Mouse (Mus musculus) thymus, postnatal 0 days (tissue): ENCODE results near the gene Tarbp1. TPM values are rescaled to one million over a fixed set of nuclear protein-coding genes. Genes with fewer than 3 reads are reported as not detected.

Experiments used
- DNase-seq: peaks from one replicate; pipeline ENCODE4 v3.0.0-alpha.2; 2015; ENCODE audit warnings: low spot score
- polyA plus RNA-seq: library from polyadenylated mRNA; unstranded; fragments of >200 nt; fragmentation: Nextera tagmentation; extraction: Ambion mirVana; gene quantifications from 2 replicates; pipeline ENCODE4 v1.2.1, GENCODE M21; 2015

The Tarbp1 gene
- polyA plus RNA-seq, 1 experiment from 2014 or later, result 3.0 TPM

DNA sequence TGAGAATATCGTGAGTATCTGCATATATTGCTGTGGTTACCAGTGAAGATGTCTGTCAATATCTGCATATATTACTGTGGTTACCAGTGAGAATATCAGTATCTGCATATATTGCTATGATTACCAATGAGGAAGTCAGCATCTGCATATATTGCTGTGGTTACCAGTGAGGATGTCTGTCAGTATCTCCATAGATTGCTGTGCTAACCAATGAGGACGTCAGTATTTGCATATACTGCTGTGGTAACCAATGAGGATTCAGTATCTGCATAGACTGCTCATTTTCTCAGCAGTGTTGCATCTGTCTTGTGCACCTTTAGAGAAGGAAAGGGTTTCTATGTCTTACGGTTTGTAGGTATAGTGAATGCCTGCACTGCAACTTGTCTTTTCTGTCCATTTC lies 54.0 kb downstream of the Tarbp1 start:
- peak; percentile 38 for DNase-seq

DNA sequence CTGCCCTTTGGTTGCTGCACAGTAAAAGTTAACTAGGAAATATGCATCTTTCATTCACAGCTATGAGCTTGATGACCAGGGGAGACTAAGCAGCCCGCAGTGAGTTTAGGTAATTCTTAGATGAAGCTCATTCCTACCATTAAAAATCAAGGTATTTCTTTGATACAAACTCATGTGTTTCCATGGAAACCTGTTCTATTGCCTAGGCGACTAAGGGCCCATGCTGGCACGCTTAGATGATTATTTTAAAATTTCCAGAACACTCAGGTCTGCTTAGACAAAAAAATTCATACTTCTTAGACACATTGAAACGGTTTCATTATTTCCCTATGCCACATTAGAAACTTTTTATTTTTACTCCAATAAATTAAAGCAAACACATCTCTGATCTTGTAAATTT lies 69.8 kb downstream of the Tarbp1 start:
- no peak for DNase-seq

DNA sequence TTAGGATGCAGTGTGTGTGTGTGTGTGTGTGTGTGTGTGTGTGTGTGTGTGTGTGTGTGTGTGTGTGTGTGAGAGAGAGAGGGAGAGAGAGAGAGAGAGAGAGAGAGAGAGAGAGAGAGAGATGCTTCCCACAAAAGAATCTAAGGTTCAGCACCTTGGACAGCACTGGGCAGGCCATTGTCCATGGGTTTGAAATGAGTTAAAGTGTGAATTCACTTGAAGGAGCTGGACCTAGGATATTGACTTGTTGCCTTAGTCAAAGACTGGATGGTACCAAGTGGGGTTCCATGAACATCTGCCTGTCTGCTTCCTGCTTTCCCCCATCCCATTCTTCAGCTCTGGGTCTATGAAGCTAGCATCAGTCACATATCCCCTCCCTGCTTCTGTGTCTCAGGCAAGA lies 70.3 kb downstream of the Tarbp1 start:
- peak; percentile 19 for DNase-seq

DNA sequence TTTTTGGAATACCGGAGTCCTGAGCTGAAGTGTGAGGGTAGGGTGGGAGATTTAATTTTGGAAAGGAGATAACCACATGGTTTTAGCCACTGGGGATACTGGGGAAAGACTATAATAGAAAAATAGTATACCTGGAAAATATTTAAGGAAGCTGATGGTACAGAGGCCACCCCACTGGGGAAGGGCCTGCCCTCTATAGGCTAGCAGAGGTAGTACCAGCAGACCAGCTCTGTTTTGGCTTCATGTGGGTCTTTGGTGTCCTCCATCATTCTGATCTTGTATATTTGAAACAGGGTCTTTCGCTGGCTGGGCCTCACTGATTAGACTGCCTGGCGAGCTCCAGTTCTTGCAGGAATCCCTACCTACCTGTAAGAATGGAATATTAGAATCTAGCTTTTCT lies 76.5 kb downstream of the Tarbp1 start:
- no peak for DNase-seq

DNA sequence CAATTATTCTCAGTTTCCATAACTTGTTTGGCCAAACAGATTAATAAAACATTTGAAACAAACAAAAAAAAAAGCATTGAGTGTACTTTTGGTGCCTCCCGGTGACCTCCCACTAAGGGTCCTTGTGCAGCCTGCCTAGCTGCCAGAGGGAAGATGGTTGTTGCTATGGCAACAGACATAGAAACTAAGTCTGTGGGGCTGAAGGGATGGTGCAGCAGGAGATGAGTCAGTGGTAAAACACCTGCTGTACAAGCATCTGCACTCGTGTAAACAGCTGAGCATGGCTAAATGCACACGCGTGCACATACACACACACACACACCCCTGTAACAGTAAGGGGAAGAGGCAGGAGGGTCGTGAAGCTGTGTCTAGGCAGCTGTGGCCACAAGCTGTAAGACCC lies 78.9 kb downstream of the Tarbp1 start:
- DNase-seq, result no peak

DNA sequence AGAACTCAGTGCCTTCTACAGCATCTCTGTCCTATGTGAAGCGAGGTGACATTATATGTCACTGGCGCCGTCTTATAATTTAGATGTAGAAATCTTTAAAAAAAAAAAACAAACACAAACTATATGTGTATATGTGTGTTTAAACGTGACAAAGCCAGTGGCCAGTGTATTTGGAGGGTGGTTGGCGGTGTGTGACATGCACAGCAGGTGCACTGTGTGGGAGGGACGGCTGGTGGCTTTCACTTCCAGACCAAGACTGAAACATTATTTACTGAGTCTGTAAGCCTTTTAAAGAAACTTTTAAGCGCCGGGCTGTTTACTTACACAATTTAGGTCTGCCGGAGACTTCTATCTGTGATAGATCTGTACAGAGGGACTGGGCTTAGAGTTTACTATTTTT lies 79.5 kb downstream of the Tarbp1 start:
- DNase-seq, result no peak

DNA sequence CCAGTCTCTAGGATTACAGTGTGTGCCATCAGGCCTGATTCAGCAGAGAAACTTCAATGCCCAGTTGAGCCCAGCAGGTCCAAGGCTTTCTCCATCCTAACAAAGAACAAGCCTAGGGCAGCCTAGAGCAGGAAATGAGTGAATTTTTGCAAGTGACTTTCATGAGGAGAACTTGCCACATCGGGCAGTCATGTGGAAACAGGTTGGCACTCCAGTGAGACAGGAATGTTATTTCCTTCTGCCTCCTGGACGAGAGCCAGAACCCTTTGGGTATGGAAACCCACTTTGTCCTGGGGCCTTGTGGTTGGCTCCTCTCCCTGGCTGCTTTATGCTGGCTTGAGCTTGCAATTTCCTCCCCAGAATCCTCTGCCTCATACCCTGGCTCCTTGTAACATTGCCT lies 83.3 kb downstream of the Tarbp1 start:
- DNase-seq, result no peak

DNA sequence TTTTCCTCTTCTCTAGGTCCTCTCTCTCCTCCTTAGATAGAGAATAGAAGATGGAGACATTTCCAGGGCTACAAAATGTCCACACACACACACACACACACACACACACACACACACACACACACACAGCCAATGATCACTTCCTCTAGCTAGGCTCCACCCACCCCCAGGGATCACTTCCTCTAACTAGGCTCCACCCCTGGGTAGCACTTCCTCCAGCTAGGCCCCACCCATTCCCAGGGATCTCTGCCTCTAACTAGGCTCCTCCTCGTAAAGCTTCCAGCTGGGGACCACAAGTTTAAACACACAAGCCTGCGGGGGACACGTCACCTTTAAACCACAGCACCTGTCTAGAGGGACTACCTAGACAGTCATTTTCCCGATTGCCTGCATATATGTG lies 87.3 kb downstream of the Tarbp1 start:
- DNase-seq, result no peak

DNA sequence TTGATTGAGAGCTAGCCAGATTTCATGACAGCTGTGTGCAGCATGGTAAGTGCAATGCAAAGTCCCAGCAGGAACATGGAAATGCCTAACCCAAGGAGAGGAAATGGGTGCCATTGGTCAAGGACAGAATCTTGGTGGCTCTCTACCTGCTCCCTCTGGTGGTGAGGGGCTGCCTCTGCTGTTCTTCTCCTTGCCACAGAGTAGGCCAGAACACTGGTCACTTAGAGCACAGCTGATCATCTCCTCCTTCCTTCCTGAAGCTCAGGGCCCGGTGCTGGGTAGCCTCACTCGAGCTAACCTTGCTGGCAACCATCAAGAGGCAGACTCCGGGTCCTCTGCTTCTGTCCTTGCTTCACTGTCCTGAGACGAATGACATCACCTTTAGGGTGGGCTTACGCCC lies 92.1 kb downstream of the Tarbp1 start:
- no peak for DNase-seq

DNA sequence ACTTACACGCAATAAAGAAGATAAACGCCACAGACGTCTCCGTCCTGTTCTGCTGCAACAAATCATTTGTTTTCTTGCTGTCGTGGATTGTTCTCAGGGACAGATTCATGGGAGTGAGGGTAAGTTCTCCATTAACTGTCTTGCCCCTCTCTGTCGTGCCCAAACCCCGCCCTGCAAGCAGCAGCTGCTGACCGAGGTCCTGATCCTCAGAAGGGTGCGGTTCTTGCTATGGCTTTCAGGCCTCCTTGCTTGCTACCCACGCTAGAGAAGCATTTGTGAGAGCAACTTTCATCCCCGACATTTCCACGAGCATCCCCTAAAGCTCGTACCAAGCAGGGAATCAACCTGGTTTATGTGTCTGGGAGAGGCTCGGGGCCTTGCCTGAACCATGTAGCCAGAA lies 92.6 kb downstream of the Tarbp1 start:
- no peak for DNase-seq

DNA sequence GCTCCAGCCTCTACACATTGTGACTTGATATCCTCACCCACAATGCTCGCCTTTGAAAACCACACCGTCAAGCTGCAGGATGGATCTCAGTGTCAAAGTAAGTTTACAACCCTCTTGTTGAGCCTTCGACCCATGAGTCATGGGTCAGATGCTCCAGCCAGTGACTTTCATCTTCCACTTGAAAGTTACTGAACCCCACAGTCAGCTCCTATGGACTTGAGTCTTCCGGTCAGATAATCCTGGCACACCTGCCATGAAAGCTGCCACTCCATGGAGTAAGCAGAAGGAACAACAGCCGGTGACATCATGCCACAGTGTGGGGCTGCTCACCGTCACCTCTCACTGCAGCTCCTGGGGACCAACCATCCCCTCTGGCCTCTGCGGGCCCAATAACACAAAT lies 93.6 kb downstream of the Tarbp1 start:
- DNase-seq, result no peak

DNA sequence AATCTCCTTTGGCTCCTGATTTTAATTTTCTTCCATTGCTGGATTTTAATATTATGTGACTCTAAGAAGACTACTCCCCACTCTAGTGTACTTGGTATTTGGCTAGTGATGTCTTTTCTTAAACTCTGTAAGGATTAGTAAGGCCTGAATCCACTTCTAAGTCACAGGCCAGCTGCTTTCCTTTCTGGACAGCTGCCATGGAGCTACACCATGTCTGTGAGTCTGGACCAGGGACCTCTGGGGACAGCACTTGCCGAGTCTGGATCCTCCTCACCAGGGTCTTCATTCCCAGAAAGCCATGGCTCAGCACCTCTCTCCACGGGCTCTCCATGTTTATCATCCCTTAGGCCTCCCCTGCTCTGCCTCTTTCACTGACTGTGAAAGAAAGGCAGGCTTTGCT lies 94.7 kb downstream of the Tarbp1 start:
- no peak for DNase-seq

DNA sequence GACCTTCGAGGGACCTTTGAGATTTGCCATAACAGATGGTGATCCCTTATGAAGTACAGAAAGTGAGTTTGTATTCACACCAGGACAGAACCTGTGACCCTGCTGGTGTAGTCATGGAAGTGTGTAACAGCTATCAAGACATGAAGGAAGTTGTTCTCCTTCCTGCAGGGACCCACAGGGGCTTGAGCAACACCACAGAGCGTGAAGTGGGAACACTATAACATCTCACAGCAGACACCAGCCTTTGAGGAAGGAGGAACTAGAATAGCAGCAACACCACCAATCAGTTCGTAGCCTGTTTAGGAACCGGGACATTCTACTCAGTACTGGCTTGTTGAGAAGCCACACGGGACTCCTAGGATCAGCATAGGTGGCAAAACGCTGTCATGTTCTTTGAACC lies 95.3 kb downstream of the Tarbp1 start:
- no peak for DNase-seq

Other genes with a start within 250 kb of the Tarbp1 start
- gene Slc35f3, start 176.5 kb downstream of the Tarbp1 start, polyA plus RNA-seq, result 0.08 and 0.27 TPM in 2 replicates
- gene Coa6, start 52.5 kb downstream of the Tarbp1 start, polyA plus RNA-seq, result 91.7 and 101 TPM in 2 replicates
- gene Irf2bp2, start 118.9 kb upstream of the Tarbp1 start, polyA plus RNA-seq, result 14.9 and 20.3 TPM in 2 replicates